Mouse (Mus musculus) adrenal gland, adult (tissue): ENCODE data around the gene Acot7.

Experiments used
- DNase-seq, 2 experiments: peaks; one replicate each; pipeline ENCODE4 v3.0.0; 2022 to 2023; ENCODE audit warnings: low spot score in 1 of 2; ENCODE audit not compliant: inconsistent age in 2 of 2

Acot7 gene

DNA sequence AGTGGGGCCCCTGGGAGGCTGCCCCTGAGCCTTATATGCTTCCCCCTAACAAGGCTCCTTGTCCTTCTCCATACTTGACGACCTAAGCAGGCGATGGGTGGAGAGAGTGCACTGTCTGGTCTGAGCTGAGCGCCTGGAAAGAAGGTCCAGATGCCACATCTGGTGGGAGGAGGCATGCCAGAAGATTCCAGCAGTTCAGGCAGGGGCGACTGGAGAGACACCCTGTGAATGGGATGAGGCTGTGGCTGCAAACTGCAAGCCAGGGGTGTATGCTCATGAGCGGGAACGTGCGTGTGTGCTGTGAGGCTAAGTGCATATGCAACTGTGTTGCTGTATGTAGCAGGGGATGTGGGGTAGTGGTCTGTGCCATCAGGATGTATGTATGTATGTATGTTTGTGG is 94.1 kb downstream of the Acot7 start:
- no peak for DNase-seq

DNA sequence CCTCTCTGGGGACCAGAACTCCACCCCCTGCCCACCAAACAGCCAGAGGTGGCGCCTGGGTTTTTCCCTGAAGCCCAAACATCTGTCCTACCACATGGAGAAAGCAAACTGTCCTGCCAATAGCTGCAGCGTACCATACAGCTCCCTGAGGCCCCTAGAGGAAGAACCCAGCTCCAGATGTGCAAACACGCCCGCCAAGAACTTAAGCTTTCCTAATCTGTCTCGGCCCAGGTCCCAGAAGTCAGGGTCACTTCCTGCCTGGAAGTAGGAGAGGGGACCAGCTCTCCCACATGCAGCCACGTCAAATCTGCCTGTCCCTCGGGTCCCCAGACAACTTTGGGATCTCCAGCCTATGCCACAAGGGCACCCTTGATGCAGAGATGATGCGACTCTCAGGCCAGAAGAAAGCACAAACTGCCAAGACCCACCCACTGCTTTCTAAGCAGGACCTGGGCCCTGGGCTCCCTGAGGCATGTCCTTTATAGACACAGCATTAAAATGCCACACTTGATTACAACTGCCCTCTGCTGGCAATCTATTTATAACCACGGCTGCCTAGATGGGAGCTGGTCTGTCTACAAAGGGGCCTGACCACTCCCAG is 94.6 kb downstream of the Acot7 start:
- peak; percentile 29 to 78 for DNase-seq

DNA sequence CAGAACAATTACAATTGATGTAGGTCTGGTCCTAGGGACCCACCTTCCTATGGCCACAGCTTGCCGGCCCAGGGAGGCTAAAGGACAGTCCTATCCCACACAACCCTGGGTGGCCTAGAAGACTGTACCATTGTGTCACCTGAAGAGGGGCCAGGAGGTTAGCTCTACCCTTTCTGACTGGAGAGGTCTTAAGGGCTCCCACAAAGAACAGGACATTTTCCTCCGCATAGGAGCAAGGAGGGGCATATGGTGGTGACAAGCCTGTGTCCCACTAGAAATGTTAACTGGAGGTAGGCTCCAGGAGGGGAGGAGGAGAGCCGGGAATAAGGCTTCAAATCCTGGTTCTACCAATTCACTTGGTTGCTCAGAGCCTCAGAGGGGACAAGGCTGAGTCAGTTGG is 95.3 kb downstream of the Acot7 start:
- DNase-seq, result peak in 1 of 2 experiments; percentile 41

DNA sequence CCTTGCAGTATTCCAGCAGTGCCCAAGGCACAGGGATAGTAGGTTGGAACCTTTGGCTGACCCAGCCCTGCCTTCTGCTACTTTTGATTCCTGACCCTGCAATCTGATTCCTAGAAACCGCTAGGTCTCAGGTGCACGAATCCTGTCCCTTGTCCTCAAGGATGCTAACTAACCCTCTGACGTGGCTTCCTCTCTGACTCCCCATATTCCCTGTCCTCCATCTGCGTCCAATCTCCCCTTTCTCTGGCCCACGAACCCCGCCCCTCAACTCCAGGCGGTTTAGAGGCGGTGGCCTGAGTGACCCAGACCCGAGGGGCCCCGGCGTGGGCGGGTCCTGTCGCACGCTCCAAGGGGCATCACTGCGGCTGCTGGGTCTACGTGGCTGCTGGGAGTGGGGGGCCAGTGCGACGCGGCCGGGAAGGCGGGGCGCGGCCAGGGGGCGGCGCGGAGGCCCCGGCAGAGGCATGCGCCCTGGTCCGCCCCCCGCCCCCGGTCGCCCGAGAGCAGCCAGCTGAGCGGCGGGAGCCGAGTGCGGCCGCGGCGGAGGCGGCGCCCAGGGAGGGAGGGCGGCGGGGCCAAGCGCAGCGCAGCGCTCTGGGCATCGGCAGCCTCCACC is 95.8 kb downstream of the Acot7 start, which contains the start of gene Gpr153:
Gpr153 (plus strand) TSS at position 612 of the 616 bp plus-strand sequence.
- peak; percentile 34 to 64 for DNase-seq

DNA sequence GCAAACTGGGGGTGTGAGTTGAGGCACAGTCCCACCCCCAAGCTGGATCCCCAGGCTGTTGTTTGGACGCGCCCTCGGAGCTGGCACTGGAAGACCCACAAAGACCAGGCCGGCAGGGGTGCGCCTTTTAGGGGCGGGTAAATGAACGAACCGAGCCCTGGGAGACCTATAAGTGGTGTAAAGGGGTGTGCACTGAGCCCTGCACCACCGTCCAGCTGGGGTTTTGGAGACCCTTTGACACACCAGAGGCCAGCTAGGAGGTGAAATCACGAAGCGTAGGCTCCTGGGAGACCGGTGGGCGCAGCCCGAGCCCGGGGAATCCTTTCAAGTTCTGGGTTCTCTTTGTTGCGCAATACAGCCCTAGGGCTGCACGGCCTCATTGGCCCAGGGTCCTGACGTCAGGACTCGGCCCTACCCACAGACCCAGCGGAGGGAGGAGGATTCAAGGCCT is 96.8 kb downstream of the Acot7 start:
- DNase-seq, result peak in 1 of 2 experiments; percentile 51

DNA sequence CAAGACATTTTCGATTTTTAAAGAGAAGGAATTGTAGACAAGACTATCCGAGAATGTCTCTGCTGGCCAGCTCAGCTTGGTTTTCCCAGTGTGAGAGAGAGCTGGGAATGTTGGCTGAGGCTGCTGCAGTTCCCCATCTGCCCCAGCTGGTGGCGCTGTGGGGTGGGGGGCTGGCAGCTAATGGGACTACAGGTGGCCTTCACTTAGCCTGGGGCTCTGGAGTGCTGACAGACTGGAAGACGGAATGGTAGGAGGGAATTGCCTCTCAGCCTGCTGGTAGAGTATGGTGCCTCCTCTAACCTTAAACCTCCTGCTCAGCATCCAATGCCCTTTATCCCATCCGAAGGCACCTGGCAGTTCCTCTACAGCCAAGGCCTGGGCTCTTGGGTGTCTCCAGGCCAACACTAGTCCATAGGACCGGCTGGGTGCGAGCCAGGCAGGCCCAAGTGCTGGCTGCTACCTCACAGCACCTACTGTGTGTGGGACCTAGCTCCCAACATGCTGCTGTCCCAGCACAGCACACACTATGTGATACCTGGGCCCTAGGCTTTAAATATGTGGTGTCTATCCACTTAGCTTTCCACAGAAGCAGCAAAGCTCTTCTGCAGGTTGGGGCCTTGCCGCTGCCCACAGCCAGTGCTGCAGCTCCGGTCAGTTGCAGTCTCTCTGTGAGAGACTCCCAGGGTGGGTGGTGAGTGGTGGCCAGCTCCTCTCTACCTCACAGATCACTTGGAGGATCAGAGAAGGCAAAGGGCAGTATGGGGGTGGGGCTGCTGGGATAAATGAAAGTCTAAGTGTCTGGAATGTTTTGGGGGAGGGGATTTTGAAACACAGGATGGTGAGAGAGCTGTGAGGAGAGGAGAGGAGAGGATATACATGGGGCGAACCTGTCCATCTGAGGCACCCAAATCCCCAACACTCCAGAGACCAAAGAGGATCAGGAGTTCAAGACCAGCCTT is 98.7 kb downstream of the Acot7 start:
- peak in 1 of 2 experiments; percentile 72 for DNase-seq

DNA sequence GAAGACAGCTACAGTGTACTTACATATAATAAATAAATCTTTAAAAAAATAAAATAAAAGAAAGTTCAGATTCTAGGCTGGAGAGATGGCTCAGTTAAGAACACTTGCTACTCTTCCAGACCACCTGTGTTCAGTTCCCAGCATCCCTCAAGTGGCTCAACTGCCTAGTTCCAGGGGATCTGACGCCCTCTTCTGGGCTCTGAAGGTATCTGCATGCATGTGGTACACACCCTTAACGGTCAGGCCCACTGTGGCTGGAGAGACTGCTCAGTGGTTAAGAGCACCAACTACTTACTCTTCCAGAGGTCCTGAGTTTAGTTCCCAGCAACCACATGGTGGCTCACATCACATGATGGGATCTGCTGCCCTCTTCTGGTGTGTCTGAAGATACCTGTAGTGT is 100.0 kb downstream of the Acot7 start:
- DNase-seq, result no peak

DNA sequence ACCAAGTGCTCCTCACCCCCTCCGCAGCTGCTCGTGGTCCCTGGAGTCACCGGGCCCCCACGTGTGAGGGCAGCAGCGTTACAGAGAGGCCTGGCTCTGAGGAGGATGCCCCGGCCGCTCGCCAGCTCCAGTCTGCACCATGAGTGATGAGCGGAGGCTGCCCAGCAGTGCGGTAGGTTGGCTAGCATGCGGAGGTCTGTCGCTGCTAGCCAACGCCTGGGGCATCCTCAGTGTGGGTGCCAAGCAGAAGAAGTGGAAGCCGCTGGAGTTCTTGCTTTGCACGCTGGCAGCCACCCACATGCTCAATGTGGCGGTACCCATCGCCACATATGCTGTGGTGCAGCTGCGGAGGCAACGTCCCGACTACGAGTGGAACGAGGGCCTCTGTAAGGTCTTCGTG is 101.1 kb downstream of the Acot7 start:
- DNase-seq, result no peak

DNA sequence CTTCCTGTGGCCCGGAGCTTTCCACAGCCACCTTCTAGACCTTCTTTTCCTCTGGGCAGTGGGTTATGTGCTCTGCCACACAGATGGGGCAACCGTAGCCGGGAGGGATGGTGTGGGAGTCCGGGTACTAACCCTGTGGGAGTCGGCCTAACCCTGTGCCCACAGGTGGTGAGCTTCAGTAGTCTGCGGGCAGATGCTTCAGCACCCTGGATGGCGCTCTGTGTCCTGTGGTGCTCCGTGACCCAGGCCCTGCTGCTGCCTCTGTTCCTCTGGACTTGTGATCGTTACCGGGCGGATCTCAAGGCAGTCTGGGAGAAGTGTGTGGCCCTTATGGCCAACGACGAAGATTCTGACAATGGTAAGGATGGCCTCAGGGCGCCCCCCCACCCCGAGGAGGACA is 103.7 kb downstream of the Acot7 start:
- DNase-seq, result no peak

DNA sequence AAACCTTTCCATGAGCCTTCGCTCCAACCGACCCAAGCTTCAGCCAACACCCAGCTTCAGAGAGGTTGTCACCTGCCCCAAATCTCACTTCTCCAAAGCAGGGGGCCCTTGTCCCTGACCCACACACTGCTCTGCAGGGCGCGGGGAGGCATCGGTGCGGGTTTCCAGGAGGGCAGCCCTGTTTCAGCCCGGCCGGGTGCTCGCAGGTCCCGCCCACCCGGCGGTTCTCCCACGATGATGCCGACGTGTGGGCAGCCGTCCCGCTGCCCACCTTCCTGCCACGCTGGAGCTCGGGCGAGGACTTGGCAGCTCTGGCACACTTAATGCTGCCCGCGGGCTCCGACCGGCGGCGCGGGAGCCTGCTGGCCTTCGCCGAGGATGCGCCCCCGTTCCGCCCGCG is 104.8 kb downstream of the Acot7 start:
- DNase-seq, result no peak

DNA sequence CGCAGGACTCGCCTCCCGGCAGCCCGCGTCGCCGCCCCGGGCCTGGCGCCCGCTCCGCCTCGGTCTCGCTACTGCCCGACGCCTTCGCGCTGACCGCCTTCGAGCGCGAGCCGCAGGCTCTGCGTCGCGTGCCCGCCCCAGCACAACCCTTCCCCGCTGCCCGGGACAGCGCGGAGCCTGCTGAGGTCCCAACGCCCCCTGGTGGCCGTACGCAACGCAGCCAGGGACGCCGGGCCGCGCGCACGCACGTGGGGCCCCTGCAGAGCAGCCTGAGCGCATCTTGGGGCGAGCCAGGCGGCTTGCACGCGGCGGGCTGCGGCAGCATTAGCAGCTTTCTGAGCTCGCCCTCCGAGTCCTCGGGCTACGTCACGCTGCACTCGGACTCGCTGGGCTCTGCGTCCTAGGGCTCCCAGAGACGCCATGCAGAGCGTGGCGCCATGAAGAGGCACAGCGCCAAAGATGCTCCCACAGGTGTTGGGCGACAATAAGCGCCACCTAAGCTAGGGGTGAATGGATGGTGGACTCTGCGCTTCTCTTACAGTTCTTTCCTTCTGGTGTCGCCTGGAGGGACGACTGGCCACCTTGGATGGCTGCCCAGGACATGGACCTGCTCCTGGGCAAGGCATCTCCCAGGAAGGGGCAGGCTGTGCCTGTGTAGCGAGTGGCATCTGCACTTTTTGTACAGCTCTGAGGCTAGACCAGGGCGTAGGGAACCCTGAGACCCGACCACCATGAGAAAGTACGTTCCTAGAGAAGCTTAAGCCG is 105.4 kb downstream of the Acot7 start:
- DNase-seq, result peak; percentile 86 to 95

DNA sequence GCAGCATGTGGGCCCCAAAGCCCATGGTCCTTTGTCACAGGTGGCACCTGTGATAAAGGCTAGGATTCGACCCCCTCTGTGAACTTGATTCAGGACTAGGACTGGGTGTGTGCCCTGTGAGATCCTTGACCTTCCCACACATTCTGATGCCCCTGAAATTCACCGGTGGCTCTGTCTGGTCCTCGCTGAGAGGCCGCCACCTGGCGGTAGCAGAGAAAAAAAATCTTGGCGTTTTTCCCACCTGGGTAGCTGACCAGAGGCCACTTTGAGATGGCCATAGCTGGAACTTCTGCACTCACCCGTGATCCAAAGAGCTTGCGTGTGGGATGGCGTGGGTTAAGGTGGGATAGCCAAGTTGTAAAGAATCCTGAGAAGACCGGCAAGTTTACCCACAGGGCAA is 107.6 kb downstream of the Acot7 start:
- peak; percentile 51 to 86 for DNase-seq

DNA sequence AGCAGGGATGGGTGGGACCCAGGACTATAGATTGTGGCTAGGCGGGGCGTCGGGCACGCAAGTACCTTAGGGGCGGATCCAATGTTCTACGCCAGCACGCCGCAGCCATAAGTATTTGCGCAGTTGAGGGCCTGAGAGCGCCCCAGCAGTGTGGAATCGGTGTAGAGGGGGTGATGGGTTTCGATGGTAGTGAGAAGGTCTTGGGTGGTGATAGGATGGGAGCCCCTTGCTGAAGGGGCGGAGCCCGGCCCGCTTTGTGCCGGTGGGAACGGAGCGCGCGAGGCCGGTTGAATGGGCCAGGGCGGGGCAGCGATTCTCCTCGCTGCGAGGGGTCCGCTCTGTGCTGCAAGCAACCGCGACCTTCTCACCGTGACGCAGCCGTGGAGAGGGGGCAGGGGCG is 108.2 kb downstream of the Acot7 start:
- no peak for DNase-seq

DNA sequence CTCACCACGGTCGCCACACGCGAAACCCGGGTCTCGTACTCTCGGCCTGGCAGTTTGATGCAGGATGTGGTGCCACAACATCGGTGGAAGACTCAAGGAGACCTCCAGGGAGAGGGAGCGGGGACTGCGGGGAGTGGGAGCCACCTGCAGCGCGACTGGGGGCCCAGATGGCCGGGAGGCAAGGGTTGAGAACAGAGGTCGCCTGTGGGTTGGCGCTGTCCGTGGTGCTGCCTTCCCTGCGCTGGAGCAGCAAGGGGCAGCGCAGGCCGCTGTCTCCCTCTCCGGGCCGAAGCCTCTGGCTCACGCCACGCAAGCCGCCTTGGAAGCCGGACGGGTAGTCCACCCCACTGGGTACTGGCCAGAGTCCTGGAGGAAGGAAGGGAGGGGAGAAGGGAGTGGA is 109.0 kb downstream of the Acot7 start:
- DNase-seq, result peak; percentile 60 to 82

DNA sequence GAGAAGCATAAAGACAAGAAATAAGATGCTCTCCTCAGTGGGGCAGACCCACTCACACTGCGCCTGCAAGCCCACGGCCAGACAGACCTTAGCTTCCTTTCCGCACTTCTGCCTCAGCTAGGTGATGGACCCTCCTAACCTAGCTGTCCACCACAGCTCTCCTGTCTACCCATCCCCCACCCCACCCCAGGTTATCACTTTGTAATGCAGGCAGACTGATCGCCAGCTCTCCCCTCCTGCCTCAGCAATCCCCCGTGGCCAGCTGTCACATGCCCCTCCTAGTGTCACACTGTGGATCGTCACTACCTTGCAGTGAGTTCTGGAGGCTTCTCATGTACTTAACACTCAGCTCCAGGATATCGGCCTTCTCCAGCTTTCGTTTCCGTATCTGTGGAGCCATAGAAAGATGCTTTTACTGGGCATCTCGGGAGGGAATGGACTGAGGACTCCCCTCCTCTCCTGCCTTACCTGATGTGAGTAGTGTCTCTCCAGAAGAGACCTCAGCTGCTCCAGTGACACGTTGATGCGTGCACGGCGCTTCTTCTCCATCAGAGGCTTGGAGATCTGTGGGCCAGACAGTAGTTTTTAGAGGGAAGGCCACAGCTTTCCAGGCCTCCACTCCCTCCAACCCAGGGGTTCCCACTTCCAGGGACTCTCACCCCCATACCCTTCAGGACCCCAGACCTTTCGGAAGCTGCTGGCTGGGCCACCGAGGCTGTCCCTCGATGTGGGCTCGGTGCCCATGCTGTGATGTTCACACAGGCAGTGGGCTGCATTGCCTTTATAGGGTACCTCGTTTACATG is 109.6 kb downstream of the Acot7 start:
- no peak for DNase-seq

DNA sequence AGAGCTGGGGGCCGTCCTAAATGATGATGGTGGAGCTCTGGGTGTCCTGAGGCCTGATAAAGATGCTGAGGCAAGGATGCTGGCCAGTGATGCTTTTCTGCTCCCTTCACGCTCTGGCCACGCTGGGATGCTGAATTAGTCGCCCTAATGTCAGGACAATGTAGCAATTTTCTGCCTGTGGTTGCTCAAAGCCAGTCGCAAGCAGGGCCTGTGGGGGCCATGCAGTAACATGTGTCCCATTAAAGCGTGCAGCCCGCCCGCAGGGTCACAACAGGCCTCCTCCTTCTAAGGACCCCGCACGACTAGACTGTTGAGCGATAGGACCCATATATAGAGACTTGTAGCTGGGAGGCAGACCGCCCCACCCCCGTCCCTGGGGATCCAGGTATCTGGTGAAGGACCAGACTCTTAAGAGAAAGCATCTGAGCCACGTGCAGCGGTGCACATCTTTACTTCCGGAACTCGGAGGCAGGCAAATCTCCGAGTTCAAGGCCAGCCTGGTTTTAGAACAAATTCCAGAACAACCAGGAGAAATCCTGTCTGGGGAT is 110.5 kb downstream of the Acot7 start:
- no peak for DNase-seq

DNA sequence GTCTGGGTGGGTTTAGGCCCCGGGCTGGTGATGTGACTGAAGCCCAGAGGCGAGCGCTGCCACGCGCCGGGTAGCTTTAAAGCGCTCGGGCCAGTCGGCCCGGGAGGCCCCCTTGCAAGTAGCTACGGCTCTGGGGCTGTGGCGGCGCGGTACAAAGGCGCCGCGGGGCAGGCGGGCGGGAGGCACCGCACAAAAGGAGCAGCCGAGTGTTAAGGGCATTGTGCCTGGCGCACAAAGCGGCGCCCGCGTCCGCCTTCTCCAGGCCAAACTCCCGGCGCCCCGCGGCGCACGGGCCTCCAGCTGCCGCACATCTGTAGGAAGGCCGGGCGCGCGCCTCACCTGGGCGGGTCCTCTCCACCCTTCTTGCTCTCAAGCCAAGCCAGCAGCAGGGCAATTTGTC is 112.5 kb downstream of the Acot7 start:
- DNase-seq, result no peak

DNA sequence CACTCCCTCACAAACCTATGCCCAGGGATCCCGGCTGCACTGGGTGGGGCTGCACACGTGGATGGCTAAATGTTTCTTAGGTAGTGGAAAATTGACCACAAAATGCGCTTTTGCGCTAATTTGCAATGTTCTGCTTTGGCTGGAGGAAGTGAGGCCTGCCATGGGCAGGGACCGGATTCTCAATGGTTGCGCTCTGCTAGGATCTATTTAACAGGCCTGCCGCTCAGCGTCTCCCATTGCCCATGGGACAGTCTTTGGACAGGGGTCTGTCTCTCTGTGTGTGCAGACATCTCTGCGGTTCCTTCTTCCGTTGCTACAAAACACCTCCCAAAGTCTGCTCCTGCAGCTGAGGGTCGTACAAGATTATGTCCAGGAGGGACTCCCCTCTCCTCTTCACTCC is 113.1 kb downstream of the Acot7 start:
- no peak for DNase-seq

DNA sequence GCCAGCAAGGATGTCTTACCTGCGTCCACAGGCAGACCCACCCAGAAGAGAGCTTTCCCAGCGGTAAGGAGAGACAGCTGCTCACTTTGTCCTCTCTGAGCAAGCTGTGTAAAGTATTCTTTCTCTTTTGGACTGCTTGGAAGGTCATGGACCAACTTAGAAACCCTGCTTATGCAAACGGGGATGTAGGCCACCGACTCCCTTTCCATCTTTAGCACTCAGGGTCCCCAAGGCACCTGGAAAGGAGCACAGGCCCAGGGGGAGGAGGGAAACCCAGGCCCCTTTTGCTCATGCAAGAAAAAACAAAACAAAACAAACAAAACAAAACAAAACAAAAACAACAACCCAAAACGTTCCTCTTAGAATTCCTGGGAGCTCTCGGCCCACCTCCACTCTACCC is 113.6 kb downstream of the Acot7 start, which contains the start of gene Hes3:
Hes3 (minus strand) TSS at position 101 of the 400 bp plus-strand sequence.
- DNase-seq, result no peak
